Mouse (Mus musculus) lung, adult 2 months (tissue): ENCODE measurements at regions not wholly inside any gene's neighbourhood (a gene's known extent, or its start where the extent isn't known, plus 50 kb on each side); places are given as distances from the start of the nearest gene placed in this dataset.

ENCODE experiments used
- DNase-seq: peaks from one replicate; pipeline ENCODE4 v3.0.0; 2022
- H3K4me1 ChIP-seq: fragments of 200-500 bp; 2 replicates; pipeline ENCODE4 v1.6.1; 2011; ENCODE audit warnings: low read length; ENCODE audit not compliant: control insufficient read depth, insufficient read depth
- H3K4me3 ChIP-seq: fragments of 200-500 bp; replicated peaks from 2 replicates; pipeline ENCODE3; 2011; ENCODE audit warnings: low read depth, mild to moderate bottlenecking, control low read depth, low read length; ENCODE audit errors: extremely low read depth
- CTCF ChIP-seq: fragments of 200-500 bp; IDR thresholded peaks from 2 replicates; pipeline ENCODE4 v1.5.1; 2011; ENCODE audit warnings: mild to moderate bottlenecking, low read length, control low read depth; ENCODE audit not compliant: insufficient read depth
- POLR2A ChIP-seq: fragments of 200-500 bp; IDR thresholded peaks from 2 replicates; pipeline ENCODE4 v1.6.1; 2011; ENCODE audit warnings: low read depth, mild to moderate bottlenecking, control low read depth, low read length, borderline replicate concordance; ENCODE audit errors: extremely low read depth
- WGBS: fragments of 180-500 bp; shearing (Covaris S2); methylation state at CpG from one replicate; pipeline ENCODE4 v1.1.7; 2018; 5-methylcytosine and 5-hydroxymethylcytosine counted together

DNA sequence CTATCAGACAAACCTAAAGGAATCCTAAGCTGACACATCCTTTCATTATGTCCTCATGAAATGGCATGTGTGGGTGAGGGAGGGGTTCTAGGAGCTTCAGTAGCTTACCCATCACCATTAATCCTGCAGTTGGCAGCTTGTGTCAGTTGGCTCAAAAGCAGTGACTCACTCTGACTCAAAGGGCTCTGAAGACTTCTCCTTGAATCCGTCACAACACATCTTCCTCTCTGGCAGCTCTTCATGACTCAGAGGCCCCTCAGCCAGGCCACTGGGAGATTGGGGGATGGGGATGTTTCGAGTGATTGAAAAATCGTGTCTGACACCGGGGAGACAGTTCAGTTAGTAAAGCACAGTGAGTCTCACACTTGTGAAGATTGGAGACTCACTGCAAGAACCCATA, 90.2 kb upstream of the Irf2bp2 start:
- TF ChIP-seq CTCF (no peak), POLR2A (no peak)
- WGBS, result 40% methylated on average over 4 of the region's 4 CpGs
- peaks cover 3% of the 10 kb centered on the region for H3K4me1 ChIP-seq
- no peak for DNase-seq
- H3K4me3 ChIP-seq, result no peak overlapping the region

DNA sequence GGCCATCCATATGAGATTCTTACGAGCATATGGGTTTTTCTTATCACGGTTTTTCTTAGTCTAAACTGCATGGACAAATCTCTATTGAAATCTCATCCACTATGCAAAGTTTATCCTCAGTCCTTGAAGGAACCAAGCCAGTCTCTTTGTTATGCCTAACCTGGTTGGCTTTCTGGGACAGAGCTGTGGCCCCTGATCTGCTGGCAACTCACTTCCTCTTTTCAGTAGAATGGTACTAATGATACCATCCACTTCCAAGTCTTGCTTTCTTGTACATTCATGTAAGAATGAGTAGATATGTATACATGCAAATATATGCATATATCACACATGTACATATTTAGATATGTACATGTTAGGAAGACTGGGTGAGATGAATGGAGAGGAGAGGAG, 89.8 kb upstream of the Irf2bp2 start:
- H3K4me3 ChIP-seq, result no peak overlapping the region
- DNase-seq, result no peak
- 92% methylated on average over 2 of the region's 2 CpGs for WGBS
- peaks cover 3% of the 10 kb centered on the region for H3K4me1 ChIP-seq
- TF ChIP-seq CTCF (no peak), POLR2A (no peak)

DNA sequence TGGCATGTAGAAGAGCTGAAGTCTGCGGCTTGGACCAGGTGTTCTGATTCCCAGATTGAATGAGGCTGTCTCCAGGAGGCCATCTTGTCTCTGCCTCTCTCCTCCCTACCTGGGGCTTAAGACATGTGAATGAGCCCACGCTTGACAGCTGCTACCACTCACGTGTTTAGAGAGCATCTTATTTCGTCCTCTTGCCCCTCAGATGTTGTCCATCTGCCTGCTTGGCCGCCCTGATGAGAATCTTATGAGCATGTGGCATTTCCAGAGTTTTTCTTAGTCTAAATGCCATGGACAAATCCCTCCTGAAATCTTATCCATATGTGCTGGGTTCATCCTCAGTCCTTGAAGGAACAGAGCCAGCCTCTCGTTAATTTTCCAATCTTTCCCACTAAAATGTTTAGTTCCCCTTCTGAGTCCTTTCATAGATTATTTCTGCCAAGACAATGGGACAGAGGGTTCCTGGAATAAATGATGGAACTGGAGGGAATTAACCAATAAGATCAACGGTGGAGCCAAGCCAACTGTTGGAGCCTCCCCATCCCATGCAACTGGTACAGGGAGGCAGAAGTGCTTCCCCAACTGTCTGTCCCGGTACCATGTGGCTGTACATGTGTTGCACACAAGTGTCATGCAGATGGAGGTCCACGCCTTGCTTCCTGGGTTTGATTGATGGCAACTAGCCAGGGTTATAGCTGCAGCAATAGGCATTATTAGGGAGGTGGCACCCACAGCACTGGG, 89.2 kb upstream of the Irf2bp2 start:
- peaks cover 3% of the 10 kb centered on the region for H3K4me1 ChIP-seq
- H3K4me3 ChIP-seq, result no peak overlapping the region
- TF ChIP-seq CTCF (no peak), POLR2A (no peak)
- 81% methylated on average over 9 of the region's 9 CpGs for WGBS
- DNase-seq, result no peak

DNA sequence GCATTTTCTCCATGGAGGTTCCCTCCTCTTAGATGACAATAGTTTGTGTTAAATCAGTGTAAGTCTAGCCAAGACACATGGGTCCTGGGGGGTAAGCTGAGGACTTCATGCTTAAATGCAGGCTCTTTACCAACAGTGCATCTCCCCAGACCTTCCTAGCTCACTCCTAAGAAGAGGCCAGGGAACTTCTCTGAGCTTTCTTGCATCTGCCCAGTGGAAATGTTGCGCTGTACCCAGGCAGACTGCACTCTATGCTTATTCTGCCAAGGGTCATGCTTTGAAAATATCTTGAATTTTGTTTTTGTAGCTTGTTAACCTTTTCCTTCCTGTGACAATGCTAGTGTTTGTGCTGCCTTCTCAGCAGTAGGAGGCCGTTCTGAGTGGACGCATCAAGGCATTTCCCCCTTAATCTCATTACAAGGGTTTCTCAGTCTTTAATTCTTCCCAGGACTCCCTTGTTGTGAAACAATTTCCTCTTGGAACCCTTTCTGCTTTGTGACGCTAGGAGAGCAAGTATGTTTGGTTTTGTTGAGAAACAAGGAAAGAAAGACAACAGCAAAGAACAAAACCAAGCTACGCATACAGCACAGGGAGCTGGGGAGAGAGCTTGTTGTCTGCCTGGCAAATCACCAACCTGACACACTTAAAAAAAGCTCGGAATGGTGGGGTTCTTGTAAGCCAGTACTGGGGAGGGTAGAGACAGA, 88.3 kb upstream of the Irf2bp2 start:
- Histone ChIP-seq H3K4me3 (no peak overlapping the region), H3K4me1 (peaks cover 3% of the 10 kb centered on the region)
- WGBS, result 37% methylated on average over 6 of the region's 6 CpGs
- TF ChIP-seq CTCF, result no peak
- no peak for TF ChIP-seq POLR2A
- no peak for DNase-seq

DNA sequence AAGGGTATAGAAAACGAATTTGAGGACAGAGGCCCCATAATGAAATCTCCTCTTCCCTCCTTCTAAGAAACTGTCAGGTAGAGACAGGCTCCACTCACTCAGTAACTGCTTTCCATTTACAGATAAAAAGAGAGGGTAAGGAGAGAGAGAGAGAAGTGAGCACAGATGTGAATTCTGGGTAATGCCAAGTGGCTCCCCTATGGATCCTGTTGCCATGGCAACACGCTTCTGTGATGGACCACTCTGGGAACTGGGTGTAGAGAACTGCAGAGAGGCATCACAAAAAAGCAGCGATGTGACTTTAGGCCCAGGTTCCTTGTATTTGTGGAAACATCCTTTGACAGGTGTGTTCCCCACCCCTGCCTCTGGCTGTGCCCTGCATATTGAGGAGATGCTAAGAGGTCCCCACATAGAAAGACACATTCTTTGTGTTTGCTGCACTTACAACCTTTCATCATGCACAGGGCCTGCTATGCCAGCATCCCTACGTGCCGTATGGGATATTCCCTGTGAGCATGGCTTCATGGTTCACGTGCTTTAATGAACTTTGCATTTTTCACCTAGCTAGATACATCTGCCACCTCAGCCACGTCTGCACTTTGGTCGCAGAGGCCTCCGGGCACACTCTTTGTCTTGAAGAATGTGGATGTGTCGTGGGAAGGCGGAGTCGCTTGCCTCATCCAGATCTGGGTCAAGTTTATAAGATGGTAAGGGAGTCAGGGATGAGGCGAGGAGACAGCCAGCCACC, 84.4 kb upstream of the Irf2bp2 start:
- TF ChIP-seq CTCF (no peak), POLR2A (no peak)
- peaks cover 3% of the 10 kb centered on the region for H3K4me1 ChIP-seq
- no peak overlapping the region for H3K4me3 ChIP-seq
- 82% methylated on average over 13 of the region's 13 CpGs for WGBS
- no peak for DNase-seq

DNA sequence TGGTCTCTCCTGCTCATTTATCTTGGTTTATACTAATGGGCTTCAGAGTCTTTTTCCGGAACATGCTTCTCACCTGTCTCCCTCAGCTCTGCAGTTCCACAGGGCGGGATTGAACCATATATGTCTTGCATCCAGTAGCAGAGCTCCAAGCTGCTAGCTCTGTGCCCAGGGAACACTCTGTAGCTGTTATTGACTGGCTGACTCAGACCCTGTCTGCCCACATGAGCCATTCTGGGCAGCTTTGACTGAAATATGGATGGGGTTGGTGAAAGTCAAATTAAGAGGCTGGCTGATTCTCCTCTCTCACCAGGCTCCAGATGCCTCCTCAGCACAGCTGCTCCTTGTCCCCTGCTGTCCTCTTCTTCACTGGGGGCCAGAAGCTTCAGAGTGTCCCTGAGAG, 81.4 kb upstream of the Irf2bp2 start:
- WGBS, result 99% methylated on average over 2 of the region's 2 CpGs
- H3K4me3 ChIP-seq, result no peak overlapping the region
- TF ChIP-seq POLR2A (no peak), CTCF (no peak)

DNA sequence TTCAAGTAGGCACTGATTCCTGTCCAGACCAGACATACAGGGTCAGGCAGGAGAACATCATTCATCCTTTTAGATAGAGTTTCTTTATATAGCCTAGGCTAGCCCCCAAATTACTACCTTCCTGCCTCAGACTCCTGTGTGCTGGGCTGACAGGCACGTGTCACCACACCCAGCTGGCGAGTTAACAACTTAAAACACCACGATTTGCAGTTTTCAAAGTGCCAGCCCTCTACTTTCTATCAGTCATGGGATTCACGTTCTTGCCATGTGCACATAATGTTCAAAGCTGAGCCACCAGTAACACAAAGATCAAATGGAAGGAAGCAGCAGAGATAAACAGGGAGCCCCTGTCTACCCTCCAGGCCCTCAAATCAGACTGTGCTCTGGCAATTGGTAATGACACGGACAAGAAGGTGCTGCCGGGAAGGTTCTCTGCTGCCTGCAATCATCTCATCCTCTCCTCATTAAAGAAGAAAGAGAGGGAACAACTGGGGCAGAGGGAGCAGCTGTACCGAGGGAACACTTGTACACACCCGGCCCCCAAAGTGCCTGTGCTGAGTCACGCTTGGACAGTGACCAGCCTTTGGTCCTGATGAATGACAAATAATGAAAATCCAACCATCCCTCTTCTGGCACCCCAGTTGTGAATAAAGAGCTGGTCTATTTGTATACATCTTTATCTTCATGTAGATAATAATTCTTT, 79.4 kb upstream of the Irf2bp2 start:
- no peak overlapping the region for H3K4me3 ChIP-seq
- 41% methylated on average over 9 of the region's 9 CpGs for WGBS
- no peak for DNase-seq
- H3K4me1 ChIP-seq, result peaks cover 4% of the 10 kb centered on the region; the same call in 1 of the 2 replicates
- TF ChIP-seq POLR2A (no peak), CTCF (no peak)

More for the DNA sequence above, 81.4 kb upstream of the Irf2bp2 start:
- H3K4me1 ChIP-seq, result no peaks in the 10 kb centered on the region
- DNase-seq, result no peak

DNA sequence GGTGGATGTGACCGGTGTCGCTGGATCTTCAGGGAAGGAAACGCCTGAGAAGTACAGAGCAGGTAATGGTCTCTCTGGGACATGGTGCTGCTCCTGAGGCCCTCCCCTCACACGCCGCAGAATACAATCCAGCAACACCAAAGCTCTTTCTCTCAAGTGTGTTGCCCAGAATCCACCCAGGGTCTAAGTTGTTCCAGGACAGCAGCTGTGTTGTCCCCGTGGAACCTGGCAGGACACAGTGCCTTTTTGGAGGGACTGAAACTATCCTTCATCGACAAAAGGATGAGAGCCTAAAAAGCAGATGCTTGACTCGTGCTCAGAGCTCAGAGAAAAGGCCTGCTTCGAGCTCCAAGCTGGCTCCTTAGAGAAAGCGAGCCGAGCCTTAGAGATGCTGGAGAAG, 77.8 kb upstream of the Irf2bp2 start:
- no peak for DNase-seq
- TF ChIP-seq POLR2A (no peak), CTCF (no peak)
- WGBS, result 85% methylated on average over 11 of the region's 11 CpGs

DNA sequence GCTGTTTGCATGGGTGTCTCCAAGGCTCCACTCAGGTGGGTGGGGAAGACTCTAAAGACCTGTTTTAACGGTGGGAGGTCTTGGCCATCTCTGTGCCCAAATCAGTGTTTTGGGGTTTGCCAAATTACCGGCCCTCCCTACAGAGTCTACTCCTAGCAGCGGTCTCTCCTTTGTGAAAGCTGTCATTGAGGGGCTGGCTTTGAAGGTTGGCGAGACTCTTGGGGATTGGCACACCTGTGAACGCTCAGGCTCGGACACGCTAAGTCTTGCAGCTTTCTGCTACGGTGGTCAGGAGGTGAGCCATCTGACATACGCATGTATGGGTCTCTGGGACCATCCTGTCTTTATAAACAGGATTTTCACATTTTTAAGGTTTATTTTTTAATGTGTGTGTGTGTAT, 76.1 kb upstream of the Irf2bp2 start:
- peaks cover 28% of the 10 kb centered on the region for H3K4me1 ChIP-seq
- H3K4me3 ChIP-seq, result no peak overlapping the region
- no peak for TF ChIP-seq POLR2A
- TF ChIP-seq CTCF, result no peak
- WGBS, result 92% methylated on average over 9 of the region's 9 CpGs
- DNase-seq, result no peak

More for the DNA sequence above, 77.8 kb upstream of the Irf2bp2 start:
- Histone ChIP-seq H3K4me3 (no peak overlapping the region), H3K4me1 (peaks cover 19% of the 10 kb centered on the region)
